Mouse (Mus musculus): Measurements from ENCODE around the gene Ppp6c.
A peak's percentile ranks its signal among the peaks of the same experiment; 100 is the strongest.
"Not testable (repeated sequence)": the region's sequence is repeated elsewhere in the genome, so short reads cannot be mapped to it uniquely, and the experiment has no call there.

The Ppp6c gene

DNA sequence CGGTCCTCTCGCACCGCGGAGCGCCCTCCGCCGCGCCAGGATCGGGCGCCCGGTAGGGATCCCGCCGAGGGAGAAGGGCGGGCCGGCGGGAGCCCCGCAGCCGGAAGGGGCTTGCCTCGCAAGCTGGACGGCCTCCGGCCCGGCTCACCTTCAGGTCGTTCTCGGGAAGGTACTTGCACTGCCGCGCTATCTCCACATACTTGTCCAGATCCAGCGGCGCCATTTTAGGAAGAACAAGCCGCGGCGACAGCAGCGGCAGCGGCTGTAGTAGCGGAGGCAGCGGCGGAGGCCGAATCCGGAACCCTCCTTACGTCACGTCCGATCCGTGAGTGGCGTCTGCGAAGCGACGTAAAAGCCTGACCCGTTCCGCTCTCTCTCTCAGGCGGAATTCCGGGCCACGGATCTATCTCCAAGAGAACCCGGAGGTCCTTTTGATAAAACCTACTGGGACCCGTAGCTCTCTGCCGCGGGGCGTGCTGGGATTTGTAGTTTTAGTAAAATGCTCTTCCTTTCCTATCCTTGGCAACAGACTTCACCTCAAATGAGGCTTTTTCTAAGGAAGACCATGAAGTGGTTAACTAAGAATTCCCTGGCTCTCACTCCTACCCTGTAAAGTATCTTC, at the start of gene Ppp6c:
Gene Ppp6c, minus strand, starts transcription at position 433 of the 622 bp plus-strand sequence.
- peak; percentile 98 for DNase-seq (ENCODE audit: low spot score)

DNA sequence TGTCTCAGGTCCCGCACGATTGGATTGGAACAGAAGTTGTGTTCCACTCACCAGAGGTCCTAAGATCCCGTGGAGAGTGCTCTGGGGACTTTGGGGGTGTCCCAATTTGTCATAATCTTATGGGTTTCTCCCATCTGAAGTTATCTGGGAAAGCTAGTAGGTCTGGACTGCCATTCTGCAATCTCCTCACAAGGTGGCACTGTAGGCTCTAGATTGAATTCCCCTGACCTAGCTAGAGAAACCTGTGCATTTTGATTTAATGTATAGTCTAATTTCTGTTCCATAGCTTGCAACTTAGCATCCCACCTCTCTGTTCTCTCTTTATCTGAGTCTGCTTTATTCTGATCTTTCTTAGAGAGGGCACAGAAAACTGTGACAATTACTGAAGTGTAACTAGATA, 42.1 kb upstream of the Ppp6c start:
- DNase-seq (ENCODE audit: low spot score): peak; percentile 73

DNA sequence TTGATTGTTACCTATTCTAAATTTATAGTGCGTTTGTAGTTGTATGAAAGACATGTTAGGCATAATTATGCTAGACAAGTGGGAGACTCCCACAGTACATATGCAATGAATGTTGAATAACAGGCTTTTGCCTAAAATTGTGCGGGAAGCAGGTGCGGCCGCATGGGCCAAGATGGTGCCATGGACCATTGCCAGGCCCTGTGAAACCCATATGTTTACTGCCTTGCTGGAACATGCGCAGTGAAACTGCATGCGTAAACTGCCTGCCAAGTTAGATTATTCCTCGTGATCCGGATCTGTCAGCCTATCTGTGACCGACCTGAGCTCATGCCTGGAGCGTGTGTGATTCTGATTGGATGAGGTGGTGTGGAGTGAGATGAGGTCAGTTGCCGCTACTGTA, 26.0 kb upstream of the Ppp6c start:
- DNase-seq (ENCODE audit: low spot score): not testable (repeated sequence)

DNA sequence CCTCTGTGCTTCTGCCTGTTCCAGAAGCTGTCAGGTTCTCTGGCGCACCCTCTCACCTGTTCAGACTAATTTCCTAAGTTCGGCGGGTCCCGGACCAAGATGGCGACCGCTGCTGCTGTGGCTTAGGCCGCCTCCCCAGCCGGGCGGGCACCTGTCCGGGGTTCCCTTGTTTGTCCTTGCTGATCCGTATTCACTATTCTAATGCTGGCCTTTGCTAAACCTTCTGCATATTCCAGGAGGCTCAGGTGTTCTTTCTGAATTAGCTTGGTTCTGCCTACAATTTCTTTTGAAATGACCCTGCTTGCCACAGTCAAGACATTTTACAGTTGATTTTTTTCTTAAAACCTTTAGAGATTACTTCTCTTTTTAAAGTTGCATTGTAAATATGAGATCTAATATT, 20.6 kb upstream of the Ppp6c start:
- not testable (repeated sequence) for DNase-seq (ENCODE audit: low spot score)

DNA sequence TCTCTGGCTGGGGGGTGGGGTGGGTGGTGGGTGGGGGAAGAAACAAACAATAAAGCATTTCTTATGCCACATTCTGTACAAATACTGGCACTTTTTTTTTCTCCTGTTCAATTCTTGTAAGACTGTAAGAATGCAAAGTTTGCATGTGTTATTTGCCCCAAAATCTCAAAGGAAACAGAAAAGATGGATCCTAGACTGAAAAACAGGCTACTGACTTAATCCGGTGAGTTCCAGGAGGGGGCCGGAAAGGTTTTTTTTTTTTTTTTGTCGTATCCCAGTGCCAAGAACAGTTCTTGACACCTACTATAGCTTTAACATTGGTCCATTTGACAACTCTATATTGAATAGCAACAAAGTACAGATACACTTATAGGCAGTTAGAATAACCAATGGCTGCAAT, 480 bp upstream of the Ppp6c start:
- DNase-seq (ENCODE audit: low spot score): peak; percentile 1

DNA sequence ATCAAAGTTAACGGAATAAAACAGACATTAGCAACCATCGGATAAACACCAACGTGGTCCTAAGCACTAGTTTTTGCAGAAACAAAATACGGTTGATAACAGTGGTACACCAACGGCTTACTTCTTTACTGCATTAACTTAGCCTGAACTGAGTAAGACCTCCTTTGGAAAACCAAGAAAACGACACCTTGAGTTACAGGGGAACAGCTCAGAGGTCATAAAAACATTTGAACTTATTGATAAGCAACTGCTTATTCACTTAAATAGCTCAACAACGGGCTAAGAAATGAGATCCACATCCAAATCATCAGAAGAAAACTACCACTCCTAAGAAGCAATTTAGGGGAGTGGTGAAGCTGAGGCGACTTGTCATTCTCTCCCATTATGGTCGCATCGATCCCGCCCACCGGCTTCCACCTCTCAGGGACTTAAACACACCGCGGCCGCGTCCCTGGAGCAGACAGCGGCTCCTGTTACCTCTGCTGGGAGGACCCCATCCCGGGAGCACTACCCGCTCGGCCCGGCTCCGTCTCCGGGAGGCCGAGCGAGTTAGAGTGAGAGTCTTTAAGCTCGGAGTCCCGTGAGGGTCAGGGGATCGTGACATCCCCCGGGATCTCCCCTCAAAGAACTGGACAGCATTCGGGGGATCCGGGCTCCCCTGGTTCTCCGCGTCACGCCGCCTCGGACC, 776 bp downstream of the Ppp6c start:
- peak; percentile 8 for DNase-seq (ENCODE audit: low spot score)

DNA sequence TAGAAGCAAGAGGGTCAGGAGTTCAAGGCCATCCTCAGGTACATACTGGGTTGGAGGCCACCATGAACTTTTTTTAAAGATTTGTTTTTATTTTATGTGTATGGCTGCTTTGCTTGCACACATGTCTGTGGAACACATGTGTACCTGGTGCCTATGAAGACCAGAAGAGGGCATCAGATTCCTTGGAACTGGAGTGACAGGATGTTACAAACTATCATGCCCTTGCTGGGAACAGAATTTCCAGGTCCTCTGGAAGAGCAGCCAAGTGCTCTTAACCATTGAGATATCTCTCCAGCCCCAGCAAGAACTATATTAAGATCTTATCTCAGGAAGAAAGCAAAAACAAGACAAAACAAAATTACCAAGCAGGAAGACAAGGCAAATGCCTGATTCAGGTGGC, 1.6 kb downstream of the Ppp6c start:
- DNase-seq (ENCODE audit: low spot score): no peak

DNA sequence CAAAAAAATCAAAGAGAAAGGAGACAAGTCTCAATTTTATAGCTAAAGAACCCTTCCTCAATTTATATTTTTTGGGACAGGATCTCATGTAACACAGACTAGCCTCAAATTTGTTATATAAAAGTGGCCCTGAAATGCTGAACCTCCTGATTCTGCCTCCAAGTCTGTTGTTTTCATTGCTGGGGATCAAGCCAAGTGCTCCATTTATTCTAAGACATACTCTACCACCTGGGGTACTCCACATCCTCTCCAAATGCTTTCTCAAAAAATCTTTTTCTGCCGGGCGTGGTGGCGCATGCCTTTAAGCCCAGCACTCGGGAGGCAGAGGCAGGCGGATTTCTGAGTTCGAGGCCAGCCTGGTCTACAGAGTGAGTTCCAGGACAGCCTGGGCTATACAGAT, 6.2 kb downstream of the Ppp6c start:
- DNase-seq (ENCODE audit: low spot score): no peak

DNA sequence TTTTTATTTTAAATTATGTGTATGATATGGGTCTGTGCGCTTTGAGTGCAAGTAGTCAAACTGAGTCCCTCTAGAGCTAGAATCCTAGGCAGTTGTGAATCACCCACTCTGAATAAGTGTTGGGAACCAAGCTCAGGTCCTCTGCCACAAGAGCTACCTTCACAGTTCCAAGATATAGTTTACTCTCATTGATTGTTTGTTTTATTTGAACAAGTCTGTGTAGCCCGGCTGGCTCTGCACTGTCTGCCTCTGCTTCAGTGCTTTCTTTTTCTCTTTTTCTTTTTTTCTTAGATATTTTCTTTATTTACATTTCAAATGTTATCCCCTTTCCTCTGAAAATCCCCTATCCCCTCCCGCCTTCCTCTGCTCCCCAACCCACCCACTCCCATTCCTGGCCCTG, 7.2 kb downstream of the Ppp6c start:
- no peak for DNase-seq (ENCODE audit: low spot score)

DNA sequence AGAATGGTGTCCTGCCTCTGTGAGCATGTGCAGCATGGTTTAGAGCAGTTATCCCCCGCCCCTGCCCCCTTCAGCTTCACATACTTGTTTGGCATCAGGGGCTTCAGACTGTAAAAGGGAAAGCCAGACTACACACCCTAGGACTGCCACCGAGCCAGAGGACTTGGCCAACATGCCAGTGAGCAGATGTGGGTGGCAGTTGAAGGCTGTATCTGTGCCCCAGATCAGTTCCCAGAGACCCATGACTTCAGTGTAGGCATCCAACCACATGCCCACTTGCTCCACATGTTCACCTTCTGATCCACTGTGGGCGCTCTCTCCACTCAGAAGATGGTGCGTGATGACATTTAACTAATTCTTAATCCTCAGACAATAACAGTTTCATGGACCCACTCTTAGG, 9.1 kb downstream of the Ppp6c start:
- no peak for DNase-seq (ENCODE audit: low spot score)

DNA sequence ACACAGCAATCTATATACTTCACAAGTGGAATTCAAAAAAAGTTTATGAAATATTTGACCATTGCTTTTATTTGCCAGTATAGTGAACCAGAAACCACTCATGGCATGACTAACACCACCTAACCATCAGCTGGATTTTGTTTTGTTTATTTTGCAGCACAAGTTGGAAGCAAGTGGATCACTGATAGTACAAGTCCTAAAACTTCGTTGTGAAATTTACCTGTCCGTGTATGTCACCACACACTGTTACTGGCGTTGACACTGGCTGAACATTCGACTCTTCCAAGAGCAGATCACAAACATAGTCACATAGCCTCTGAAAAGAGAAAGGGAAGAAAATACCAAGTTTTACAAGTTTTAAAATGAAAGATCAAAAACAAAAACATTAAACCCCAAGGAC, 15.5 kb downstream of the Ppp6c start:
- DNase-seq (ENCODE audit: low spot score): no peak

DNA sequence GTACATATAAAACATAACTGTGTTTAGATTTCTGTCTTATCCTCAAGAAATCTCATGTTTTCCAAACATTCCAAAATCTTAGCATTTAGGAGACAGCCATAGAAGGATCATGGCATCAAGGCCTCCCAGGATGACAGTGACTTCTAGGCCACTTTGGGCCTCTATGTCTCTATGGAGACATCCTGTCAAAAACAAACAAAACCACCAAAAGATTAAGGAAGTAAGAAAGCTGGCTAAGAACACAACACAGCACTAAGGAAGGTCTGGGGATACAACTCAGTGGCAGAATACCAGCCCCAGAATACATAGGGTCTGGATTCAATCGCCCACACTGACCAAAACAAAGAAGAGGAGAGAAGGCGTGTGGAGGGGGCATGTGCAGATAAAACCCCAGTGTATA, 22.9 kb downstream of the Ppp6c start:
- DNase-seq (ENCODE audit: low spot score): no peak

DNA sequence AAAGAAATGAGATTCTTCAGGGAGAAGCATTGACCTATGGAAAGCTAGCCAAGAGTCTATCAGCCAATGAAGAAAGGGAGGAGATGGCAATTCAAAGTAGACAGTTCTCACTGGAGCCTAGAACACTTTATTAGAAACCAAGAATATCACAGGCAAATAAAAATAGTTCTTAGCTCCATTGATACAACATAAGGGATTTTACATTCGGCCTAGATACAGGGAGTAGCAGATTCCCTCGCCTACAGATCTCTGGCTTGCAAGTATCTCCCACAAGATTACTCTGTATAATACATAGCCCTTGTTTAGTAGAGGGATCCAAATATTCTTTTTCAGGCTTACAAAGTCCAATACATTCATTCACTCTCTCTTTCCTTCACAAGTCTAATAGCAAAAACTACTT, 31.4 kb downstream of the Ppp6c start:
- DNase-seq (ENCODE audit: low spot score): no peak

DNA sequence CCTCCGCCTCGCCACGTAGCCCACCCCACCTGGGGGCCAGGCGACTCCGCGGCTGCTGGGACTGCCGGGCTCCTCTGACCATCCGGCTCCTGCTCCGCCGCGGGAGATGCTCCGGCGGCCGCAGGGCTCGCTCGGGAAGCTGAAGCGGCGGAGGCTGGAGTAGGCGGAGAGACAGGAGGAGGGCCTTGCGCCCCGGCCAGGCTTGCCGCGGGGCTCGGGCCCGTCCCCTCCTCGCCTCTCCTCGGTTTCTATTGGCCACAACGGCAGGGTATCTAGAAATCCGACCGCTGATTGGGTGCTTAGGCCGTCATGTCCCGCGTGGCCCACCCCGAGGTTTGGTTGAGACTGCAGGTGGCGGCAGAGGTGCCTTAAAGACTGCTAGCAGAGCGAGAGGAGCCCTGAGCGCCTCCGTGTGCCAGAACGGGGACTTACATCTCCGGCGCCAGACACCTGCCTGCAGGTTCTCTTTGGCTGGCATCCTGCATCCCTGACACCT, 35.6 kb downstream of the Ppp6c start, which contains the start of gene Scai:
Gene Scai, minus strand, starts transcription at position 174 of the 496 bp plus-strand sequence.
- DNase-seq (ENCODE audit: low spot score): peak; percentile 98

DNA sequence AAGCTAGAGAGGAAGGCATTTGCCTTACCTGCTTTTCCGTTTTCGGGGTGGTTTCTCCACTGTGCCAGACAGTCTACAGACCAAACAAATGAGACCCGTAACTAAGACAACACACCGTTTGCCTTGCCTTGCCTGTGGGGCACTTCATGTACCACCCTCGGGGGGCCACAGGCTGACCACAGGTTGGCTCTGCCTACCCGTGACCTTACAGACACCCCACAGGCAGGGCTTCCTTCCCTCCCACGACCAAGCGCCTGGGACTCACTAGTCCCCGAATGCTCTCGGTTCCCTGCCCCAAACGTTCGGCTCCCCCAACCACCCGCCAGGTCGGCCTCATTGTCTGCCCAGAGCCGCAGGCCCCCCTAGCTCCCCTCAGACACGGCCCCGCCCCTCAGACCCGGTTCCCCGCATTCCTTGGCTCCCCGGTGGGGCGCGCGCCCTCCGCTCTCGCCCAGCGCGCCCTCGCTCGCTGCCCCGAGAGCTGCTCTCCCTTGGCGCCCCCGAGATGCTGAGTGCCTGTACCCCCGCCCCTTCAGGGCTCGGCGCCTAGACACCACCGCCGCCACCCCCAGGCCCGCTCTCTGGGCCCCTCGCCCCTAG, 36.2 kb downstream of the Ppp6c start:
- DNase-seq (ENCODE audit: low spot score): no peak

DNA sequence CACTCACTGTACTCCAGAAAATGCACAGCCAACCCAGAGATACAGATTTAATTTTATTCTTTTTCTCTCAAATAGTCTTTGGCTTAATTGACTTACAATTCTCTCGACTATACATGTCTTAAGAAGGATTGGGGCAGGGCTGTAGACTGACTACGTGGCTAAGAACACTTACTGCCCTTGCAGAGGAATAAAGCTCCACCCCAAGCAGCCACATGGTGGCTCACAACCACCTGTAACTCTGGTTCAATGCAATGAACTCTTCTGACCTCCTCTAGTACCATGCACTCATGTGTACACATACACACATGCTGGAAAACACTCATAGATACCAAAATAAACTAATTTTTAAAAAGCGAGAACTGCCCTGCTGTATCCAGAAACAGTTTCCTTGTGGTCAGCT, 40.3 kb downstream of the Ppp6c start:
- no peak for DNase-seq (ENCODE audit: low spot score)

DNA sequence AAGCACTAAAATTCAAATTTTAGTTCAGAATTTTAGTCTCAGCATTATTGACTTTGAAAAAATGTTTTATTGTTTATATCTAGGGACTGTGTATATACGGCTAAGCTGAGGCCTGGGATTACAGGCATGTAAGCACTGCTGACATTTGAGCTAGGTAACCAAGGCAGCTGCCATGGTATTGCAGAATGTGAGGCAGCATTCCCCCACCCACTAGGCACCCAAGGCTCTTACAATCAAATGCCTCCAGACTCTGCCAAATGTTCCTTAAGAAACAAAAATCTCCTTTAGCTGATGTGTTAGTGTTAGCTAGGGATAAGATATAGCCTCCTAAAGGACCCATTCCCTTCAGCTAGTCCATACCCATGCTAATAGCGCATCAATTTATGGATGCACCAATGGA, 42.7 kb downstream of the Ppp6c start:
- DNase-seq (ENCODE audit: low spot score): no peak

DNA sequence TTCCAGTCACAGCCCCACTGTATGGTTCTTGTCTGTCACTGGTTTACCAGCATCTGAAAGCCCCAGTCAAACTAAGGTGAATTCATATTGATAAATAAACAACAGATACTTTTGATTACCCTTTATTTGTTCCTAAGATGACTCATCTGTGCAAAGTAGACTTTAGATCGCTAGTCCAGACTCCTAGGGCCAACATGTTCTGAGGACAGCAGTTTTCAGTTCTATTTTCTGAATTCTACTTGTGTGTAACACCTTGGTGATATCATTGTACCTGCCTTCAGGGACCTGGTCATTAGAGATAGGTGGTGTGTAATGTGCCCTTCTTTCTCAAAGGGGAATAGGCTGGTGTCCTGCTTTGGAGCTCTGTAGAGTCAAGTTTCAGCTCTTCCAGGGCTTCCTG, 65.3 kb downstream of the Ppp6c start:
- DNase-seq (ENCODE audit: low spot score): no peak

DNA sequence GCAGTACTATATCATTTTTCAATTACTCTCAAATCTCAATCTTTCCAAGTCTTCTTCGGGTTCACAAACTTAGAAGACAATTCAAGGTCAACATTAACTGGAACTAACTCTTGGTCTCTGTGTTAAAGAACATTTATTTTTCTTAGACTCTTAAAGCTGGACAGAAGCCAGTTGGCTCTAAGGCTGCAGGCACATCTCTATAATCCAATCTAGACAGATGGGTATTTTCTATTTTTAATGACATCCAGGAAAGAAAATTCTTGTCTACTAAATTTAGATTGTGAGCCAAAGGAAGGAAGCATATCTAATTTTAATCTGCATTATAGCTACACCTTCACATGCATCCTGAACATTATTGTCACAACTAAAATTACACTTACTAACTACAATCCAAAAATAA, 68.3 kb downstream of the Ppp6c start:
- no peak for DNase-seq (ENCODE audit: low spot score)

DNA sequence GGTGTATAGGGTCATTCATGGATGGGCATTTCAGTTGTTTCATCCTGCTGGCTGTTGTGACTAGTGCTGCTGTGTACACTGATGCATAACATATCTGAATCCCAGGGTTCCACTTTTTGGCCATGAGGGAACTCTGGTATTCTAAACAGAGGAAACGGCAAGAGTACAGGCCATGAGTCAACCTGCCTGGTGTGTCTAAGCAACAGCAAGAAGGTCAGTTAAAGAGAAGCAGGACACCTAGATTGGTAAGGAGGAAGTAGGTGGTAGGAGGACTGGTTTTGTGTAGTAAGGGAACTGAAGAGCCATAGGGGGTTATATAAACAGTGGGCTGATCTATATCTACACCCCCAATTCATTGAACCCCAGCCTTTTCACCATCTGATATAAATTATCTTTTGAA, 69.4 kb downstream of the Ppp6c start:
- no peak for DNase-seq (ENCODE audit: low spot score)

DNA sequence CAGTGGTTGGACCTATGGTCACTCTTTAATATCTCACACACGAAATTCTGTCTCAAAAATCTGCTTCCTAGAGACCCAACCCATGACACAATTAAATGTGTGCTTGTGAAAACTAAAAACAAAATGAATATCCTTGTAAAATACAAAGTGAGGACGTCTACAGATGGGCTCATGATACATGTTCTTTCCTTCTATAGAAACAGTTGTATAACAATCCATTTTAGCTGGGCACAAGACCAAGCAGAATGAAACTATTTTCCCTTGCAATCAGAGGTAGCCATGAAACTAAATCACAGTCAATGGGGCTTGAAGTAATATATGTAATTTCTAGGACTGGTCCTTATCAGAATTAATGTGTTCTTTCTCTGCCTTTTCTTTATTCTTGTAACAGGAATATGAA, 75.3 kb downstream of the Ppp6c start:
- DNase-seq (ENCODE audit: low spot score): no peak

DNA sequence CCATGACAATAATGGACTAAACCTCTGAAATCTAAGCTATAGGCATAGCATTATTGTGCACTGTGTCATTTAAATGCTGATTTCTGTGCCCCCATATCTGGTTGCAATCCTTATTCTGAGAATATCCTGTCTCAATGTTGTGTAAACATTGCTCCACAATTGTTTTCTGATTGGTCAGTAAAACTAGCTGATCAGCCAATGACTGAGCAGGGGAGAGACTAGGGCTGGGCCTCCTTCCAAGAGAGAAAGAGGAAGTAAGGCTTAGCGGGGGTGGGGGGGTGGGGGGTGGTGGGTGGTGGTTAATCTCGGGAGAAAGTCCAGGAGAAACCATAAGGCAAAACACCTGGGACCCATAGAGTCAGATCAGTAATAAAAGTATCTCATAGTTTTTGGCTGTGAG, 78.2 kb downstream of the Ppp6c start:
- DNase-seq (ENCODE audit: low spot score): no peak

DNA sequence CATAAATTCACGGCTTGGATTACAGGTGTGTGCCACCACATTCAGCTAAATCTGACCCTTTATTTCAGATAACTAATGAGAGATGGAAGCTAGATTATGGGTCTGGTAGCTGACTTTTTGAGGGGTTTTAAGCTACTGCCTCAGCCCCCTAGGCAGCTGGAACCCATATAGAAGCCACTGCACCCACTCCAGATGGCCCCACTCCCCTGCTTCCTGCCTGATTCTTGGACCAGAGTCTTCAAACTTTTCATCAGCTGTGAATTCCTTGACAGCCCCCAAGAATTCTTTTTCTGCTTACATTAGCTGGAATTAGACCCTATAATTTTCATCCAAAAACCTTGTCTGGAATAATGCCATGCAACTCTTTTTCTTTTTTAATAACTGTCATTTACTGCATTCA, 79.8 kb downstream of the Ppp6c start:
- DNase-seq (ENCODE audit: low spot score): no peak

Data from embryo, embryonic 10.5 days (tissue).